Mouse (Mus musculus) retina, postnatal 7 days (tissue): ENCODE data around the gene Cd3g.
"Not testable (repeated sequence)": the region's sequence is repeated elsewhere in the genome, so short reads cannot be mapped to it uniquely, and the experiment has no call there.

Experiments
- DNase-seq: peaks from one replicate; pipeline ENCODE4 v3.0.0-alpha.2; 2012; ENCODE audit warnings: low read depth, low spot score

Gene Cd3g

DNA sequence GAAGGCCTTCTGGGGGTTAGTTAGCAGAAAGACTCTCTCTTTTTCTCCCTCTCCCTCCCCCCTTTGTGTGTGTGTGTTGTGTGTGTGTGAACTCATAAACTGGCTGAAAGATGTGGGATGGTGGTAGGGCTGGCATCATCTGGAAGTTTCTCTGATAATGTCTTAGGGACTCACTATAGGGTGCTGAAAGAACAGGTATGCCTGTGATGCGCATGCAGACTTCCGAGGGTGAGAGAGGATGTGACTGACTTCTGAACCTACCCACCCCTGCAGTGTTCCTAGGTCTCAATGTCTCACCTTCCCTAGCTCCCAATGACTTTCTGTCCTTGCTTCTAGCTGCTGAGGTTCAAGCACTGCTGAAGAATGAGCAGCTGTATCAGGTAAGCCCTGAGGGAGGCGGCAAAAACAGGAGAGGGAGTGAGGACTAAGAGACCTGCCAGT, 5.5 kb upstream of the Cd3g start:
- no peak for DNase-seq

DNA sequence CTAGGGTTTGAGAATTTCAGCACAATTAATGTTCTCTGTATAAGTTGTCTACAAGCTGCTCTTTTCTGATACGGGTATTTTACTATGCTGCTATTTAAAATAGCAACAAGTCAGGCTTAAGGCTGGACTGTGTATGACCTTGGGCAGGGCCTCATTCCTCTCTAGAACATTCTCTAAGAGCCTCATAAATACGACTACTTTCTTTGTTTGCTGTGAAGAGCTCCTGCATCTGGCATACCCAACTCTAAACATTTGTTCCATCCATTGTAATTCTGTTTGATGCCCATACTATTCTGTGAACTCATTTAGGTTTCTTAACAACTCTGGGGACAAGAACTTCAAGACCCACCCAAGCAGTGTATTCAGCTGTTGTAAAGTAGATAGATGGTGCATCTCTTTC, 2.8 kb upstream of the Cd3g start:
- no peak for DNase-seq

DNA sequence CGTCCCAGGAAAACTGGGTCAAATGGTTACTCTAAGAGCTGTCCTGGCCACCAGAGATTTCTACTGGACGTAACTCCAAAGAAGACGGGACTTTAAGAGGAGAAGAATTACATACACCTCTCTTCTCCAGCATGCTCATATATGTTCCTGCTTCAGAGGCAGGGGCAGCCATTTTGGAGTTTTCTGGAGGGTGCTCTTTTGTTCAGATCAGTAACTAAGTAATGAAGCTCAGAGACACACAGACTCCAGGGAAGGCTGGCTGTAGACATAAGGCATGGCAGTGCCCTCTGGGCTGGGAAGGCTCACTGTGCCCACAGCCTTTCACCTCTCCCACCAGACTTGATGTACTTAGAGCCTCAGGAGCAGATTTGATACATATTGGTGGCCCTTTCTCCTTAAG, 2.3 kb upstream of the Cd3g start:
- no peak for DNase-seq

DNA sequence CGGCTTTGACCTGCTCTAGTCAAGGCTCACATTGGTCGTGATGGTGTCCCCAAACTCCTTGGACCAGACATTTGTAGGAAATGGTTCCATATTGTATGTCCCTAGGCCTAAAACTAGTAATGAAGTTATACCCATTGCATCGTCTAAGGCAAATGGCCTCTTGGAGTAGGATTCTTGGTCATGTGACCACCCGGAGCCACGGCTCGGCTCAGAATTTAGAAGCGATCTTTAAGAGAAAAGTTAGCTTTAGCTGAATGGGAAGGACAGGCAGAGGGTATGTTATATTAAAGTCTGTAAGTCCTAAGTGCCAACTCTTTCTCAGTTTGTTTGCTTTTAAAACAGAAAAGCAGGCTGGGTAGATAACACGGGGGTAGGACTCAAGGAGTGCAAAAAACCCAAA, 1.9 kb upstream of the Cd3g start:
- DNase-seq, result no peak

DNA sequence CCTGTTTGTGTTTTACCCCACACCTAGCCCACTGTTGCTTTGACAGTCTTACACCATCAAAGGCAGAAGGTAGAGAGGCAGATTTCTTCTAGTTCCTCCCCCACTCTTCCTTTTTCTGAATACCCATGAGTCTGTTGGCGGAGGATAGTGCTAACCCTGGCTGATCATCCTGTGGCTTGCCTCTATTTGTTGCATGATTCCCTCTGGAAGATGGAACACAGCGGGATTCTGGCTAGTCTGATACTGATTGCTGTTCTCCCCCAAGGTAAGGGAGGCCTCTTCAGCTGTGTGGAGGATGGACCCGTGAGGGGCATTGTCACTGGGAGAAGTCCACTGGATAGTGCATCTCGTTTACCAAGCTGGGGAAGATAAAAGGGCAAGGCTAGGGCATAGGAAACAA, 1.4 kb upstream of the Cd3g start, which contains the start of gene Cd3d:
Gene Cd3d (plus strand): TSS at position 111 of the 400 bp plus-strand sequence.
- no peak for DNase-seq

DNA sequence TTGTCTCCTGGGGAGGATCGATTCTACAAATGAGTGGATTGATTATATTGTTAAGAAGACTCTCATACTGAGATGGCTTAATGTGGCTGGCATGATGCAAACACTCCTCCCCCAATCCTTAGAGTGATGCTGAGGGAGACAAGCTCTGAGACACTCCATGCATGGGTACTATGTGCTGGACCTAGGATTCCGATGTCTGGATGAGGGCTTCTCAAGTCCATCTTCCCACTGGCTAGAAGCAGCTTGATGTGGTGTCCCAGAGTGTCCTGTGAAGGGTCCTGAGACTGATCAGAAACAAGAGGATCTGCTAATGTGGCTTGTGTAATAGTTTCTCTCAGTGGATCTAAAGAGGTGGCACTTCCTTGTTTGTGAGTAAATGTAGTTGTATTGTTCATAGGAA, 873 bp upstream of the Cd3g start:
- DNase-seq, result no peak

DNA sequence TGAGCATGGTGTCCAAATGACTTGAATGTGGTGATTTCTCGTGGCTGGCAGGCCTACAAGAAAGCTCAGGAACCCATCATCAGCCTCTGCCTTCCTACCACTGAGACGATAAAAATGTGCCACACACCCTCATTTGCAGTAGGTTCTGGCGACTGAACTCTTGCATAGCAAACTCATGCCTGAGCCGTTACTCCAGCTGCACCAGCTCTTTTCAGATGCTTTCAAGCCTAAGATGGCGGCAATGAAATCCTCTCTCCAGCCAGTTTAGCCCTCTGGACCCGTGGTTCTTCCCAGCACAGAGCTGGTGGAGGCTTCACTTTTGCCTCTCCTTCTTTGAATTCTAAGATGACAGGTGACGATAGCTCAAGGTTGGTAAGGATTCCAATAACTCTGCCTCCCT, 425 bp downstream of the Cd3g start:
- no peak for DNase-seq

DNA sequence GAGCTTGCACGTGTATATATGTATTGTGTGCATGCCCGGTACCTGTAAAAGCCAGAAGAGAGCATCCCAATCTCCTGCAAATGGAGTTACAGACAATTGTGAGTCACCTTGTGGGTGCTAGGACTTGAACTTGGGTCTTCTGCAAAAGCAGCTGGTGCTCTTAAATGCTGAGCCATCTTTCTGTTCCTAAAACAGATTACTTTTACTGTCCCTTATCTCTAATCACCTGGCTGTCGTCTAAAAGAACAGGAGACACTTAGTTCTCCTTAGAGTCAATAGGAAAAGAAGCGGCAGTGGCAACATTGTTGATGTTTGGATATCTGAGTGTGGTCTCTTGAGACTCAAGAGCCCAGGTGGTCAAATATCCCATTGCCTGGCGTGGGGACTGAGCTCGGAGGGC, 2.4 kb downstream of the Cd3g start:
- no peak for DNase-seq

DNA sequence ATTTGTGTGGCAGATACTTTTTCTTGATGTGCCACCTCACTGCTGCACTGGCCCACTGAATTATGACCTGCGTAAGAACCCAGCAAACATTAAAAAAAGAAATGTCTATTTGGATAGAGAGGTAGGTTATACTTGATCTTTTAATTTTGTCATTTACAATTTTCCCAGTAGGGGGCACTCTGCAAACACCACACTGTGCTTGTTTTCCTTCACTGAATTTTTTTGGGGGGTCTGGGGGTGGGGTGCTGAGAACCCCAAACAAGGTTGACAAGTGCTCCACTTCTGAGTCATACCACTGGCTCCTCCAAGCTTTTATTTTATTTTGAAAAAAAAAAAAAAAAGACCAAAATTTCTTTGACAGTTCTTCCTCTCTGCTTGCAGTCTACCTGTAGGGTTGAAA, 10.8 kb downstream of the Cd3g start:
- DNase-seq, result no peak

DNA sequence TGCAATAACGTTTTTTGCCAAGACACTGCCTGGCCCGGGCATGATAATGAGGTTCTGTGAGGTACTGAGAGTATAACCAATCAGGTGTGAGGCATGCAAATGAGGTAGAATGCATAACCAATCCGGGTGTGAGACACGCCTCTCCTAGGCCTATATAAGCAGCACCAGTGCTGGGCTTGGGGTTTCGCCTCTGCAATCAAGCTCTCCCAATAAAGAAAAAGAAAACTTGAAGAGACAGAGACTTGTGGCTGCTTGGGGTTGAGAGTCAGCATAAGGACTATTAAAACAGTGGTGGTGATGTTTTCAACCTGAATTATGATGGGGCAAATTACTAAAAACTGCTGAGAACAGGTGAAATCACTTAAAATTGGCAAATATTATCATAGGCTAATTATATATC, 12.5 kb downstream of the Cd3g start:
- DNase-seq, result not testable (repeated sequence)

DNA sequence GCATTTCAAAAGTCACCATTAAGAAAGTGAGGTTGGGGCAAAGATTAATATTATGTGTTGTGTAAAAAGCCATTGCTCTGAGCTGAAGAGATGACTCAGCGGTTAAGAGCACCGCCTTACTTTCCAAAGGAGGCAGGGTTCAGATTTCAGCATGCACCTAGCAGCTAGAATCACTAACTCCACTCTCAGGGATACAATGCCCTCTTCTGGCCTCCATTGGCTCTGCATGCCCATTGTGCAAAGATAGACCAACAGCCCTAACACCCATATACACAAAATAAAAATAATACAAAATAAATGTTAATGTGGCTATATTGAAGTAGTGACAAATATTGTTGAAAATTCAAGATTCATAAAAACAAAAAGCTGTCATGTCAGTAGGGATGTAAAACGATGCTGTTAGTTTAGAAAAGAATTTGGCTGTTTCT, 13.4 kb downstream of the Cd3g start:
- DNase-seq, result peak; percentile 43

DNA sequence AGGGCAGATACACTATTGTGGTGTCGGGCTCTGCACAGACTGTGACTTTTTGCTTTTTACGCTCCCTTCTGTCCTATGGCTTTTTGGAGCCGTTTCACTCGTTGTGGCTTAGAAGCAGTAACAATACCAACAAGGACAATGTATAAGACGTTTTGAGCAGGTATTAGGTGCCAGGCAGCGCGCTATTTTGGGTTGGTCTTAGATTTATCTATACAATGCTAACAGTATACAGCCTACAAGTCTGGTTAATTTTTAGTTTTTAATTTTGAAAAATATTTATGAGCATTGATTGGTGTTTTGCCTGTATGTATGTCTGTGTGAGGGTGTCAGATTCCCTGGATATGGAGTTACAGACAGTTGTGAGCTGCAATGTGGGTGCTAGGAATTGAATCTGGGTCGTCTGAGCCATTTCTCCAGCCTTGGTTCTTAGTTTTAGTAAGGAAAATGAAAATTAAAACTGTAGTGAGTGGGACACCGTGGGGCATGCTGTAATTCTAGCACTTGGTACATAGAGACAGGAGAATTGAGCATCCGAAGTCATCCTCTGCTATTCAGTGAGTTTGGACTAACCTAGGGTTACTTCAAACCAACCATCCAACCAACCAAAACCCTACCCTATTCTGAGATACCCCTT, 14.3 kb downstream of the Cd3g start:
- no peak for DNase-seq

DNA sequence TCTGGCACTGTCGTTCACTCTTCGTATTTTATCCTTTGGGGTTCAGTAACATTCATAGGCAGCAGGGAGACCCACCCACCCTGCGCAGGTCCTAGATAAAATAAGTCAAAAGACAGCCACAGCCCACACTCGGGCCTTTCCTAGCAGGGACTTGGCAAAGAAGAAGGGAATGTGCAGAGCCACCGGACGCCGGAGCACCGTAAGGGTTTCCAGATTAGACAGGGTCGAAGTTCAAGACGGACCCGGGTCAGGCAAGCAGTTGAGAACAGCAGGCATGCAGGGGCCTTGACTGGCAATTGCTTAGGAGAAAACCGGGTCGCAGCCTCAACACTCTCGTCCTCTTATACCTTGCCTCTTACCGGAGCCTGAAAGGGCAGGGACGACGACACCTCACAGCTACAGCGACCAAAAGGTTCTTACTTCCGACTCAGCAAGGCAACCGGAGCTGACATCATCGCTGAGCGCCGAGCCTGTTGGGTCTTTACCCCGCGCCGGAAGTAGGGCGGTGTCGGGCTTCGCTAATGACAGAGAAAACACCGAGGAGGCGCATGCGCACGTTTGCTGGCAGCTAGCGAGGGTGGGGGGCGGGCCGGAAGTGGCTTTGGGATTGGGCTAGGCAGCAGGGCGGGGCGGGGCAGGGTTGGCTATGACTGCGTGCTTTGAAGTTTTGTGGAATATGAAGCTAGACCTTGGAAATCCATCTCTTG, 15.0 kb downstream of the Cd3g start, which contains the start of gene Ube4a:
Gene Ube4a (minus strand): TSS at position 475 of the 707 bp plus-strand sequence.
- DNase-seq, result peak; percentile 99

DNA sequence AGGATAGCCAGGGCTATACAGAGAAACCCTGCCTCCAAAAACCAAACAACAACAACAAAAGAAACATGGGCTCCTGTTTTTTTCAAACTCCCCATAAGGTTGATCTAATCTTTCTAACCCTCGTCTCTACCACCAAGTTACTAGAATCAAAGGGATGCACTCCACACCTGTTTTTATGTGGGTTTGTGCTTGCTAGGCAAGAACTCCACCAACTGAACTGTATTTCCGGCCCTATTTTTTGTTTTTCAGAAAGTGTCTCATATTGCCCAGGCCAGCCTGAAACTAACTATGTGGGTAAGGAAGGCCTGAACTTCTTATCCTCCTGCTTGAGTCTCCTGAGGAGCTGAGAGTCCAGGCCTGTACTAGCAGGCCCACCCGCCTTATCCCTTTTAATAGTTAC, 25.8 kb downstream of the Cd3g start:
- no peak for DNase-seq

DNA sequence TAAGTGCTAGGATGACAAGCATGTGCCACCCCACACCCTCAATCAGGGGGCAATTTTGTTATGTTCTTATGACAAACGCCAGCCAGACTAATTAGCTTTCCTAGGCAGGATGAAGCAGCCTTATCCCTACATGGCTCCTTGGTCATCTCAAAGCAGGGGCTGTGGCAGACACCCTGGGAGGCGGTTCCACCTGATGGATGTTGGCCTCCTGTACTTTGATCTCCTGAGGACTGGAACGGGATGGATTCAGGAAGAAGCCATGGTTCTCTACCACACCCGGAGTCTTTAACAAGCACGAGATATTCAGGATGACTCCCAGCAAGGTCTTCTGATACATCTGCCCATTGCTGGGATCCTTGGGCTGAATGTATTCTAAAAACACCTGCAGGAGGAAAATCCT, 32.4 kb downstream of the Cd3g start:
- DNase-seq, result no peak

DNA sequence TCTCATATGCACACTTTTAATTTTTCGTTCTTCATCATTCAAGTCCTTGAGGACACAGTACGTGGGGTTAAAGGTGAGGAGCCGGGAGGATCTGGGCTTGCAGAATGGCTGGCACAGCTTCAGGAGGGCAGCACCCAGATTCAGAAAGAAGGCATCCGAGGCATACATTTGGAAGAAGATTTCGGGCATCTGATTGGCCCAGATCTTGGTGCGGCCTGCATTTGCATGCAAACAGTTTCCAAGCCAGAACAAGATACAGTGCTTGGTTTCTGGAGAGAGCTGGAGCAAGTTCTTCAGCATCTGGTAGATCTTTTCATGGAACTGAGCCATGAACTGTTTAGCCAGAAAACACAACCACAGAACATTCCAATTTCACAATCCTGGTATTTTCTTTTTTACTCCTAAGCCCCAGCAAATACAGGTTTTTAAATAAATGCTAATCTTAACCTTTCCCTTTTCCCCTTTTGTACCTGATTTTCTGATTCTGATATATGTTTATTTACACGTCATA, 34.0 kb downstream of the Cd3g start:
- DNase-seq, result no peak

DNA sequence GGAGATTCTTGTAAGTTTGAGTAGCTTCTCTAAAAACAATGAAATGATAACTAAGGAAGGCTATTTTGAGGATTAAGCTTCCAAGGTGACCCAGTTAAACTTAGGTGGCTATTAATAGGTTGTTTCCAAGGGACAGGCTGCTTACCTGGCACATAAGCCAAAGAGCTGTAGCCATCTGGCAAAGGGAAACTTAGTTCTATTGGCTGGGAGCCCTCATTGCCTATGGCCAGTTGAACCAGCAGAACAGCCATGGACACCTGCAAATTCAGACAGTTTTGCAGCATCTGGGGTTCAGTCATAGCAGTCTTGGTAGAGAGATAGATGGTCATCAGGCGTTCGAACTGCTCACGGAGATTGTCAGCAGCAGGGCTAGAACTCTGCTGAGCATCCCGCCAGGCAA, 37.8 kb downstream of the Cd3g start:
- no peak for DNase-seq

DNA sequence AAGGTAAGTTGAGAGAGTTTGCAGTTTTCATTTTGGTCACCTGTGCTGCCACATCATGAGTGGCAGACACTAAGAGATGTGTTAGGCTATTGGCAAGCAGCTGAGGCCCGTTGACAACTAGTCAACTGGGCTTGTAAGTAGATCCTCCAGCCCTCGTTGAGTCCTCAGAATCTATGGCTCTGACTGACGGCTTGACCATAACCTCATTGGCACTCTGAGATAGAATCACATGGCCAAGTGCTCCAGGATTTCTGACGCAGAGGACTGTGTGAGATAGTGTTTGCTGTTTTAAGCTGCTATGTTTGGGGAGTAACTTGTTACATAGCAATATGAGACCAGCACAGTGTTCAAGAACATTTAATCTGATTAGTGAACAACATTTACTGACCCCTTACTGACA, 38.5 kb downstream of the Cd3g start:
- DNase-seq, result no peak

DNA sequence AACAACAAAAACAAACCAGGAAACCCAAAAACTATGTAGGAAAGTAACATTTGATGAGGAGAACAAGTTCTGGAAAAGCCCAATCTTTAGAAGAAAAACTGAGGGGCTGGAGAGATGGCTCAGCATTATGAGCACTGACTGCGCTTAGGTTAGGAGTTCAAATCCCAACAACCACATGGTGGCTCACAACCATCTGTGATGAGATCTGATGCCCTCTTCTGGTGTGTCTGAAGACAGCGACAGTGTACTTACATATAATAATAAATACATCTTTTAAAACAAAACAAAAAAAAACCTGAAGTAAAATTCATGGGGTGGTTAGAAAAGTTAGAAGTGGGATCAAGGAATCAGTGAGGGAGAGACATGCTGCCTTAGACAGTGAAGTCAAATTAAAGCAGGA, 58.7 kb downstream of the Cd3g start:
- no peak for DNase-seq

DNA sequence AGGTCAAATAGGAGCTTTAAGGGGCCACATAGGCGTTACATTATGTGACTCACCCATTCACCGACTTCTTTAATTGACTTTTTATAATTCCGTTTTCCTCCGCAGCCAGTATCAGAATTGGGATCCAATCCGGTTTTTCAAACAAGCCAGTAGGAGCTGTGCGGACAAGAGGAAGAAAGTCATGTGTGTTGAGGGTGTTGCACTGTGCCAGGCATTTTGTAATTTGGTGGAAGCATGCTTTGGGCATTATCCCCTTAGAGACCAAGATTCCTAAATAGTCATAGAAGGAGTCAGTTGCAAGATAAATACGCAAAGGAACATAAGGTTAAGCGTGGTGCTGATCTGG, 59.1 kb downstream of the Cd3g start:
- no peak for DNase-seq

DNA sequence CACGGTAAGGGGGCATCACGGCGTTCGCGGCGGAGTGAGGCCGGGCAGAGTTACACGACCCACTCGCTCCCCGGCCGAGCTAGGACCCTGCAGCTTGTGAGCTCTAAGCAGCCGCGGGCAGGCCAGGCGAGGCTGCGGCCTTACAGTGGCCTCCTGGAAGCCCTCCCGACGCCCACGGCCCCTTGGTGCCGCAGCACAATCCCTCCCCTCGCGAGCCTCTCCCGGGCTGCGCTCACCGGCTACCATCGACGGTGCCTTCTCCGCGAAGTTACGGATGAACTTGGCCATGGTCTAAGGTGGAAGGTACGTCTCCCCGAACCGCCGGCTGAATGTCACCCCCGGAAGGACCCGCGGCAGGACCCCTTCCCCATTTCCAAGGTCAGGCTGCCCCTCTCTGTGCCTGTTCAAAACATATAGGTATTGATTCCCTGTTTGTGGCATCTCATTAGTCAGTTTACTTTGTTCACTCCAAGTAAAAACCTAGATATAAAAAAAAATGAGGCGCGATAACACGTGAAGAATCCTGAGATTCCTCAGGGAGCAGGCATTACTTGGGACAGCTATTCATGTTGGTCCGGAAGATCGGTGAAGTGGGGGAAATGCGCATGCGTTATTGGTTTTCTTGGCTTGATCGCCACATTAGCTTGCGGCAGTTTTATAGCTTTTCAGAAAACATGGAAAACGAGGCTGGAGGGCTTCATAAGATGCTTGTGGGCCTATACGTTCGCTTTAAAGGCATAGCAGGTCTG, 59.7 kb downstream of the Cd3g start, which contains the start of gene Atp5l:
Gene Atp5l (minus strand): TSS at position 369 of the 749 bp plus-strand sequence.
- DNase-seq, result peak; percentile 91

DNA sequence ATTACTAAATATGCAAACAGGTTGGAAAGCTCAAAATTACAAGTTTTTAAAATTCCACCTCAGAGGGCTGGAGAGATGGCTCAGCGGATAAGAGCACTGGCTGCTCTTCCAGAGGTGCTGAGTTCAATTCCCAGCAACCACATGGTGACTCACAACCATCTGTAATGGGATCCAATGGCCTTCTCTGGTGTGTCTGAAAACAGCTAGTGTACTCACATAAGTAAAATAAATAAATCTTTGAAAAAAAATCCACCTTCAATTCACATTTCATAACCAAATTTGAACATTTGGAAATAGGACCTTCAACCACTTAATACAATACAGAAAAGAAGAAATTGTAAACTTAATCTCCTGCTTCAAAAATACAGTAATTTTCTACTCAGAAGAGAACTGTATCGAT, 60.6 kb downstream of the Cd3g start:
- DNase-seq, result no peak
